Mouse (Mus musculus) inflammation-experienced regulatory T-cells, adult 16 weeks (primary cell): ENCODE data around the gene Setx. TPM values are rescaled to one million over a fixed set of nuclear protein-coding genes. Genes with fewer than 3 reads are reported as not detected.

Experiments
- polyA plus RNA-seq: library from polyadenylated mRNA; unstranded; fragments of 100-300 nt; shearing (Covaris generic); gene quantifications from one replicate; pipeline ENCODE4 v1.2.1, GENCODE M21; 2017

The Setx gene
- 41.1 TPM for polyA plus RNA-seq

GRCm38 (mm10) chr2:29123907-29124569 lies at the start of gene Setx:
Gene Setx (plus strand): TSS chr2:29124181.

Other genes starting within 250 kb of the Setx start
- gene Barhl1, start 207.5 kb upstream of the Setx start, polyA plus RNA-seq, result not detected
- gene Cfap77, start 69.1 kb upstream of the Setx start, polyA plus RNA-seq, result 0.80 TPM
- 29.9 TPM for gene Ttf1, start 63.9 kb upstream of the Setx start, polyA plus RNA-seq
- 3.0 TPM for gene Ntng2, start 128.8 kb downstream of the Setx start, polyA plus RNA-seq
- gene Med27, start 222.6 kb downstream of the Setx start, polyA plus RNA-seq, result 46.8 TPM